Mouse (Mus musculus): ENCODE measurements around the gene Natd1.

Natd1 gene

GRCm38 (mm10) chr11:60939487-60939886 is 24.9 kb upstream of the Natd1 start:
- H3K36me3 ChIP-seq (ENCODE audit: control insufficient read depth, insufficient read depth, low read length, poor library complexity, severe bottlenecking), result peaks cover 2% of the 10 kb centered on the region
- DNase-seq (ENCODE audit: low read depth, low spot score), result no peak
- no peaks in the 10 kb centered on the region for H3K27me3 ChIP-seq (ENCODE audit: control insufficient read depth, insufficient read depth, low read length, poor library complexity, severe bottlenecking)

- Histone ChIP-seq H3K36me3 (ENCODE audit: control insufficient read depth, insufficient read depth, low read length, poor library complexity, severe bottlenecking) (no peaks in the 10 kb centered on the region; the same call in none of the 2 replicates), H3K27me3 (ENCODE audit: control insufficient read depth, insufficient read depth, low read length, poor library complexity, severe bottlenecking) (no peaks in the 10 kb centered on the region)
- no peak for DNase-seq (ENCODE audit: low read depth, low spot score)
Measured at GRCm38 (mm10) chr11:60937611-60938010, 23.1 kb upstream of the Natd1 start.

DNA sequence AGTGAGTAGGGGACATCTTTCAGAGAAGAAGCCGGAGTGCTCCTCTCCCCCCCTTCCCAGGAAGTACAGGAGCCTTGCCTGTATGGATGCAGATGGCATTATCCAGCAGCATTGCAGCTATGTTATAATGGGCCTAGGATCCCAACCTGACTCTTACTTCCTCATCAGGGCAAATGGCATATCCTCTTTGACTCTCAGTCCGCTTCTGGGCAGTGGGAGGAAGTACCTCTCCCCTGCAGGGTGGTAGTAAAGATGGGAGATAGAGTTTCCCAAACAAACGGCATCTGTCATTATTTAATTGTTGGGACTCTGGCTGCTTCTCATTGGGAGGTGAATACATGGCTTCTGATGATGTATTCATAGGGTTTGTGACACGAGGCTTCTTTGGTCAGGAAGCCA is 21.4 kb upstream of the Natd1 start:
- Histone ChIP-seq H3K36me3 (ENCODE audit: control insufficient read depth, insufficient read depth, low read length, poor library complexity, severe bottlenecking) (no peaks in the 10 kb centered on the region), H3K27me3 (ENCODE audit: control insufficient read depth, insufficient read depth, low read length, poor library complexity, severe bottlenecking) (no peaks in the 10 kb centered on the region)
- peak; percentile 23 for DNase-seq (ENCODE audit: low read depth, low spot score)

- no peaks in the 10 kb centered on the region for H3K27me3 ChIP-seq (ENCODE audit: control insufficient read depth, insufficient read depth, low read length, poor library complexity, severe bottlenecking)
- H3K36me3 ChIP-seq (ENCODE audit: control insufficient read depth, insufficient read depth, low read length, poor library complexity, severe bottlenecking), result no peaks in the 10 kb centered on the region
- peak; percentile 72 for DNase-seq (ENCODE audit: low read depth, low spot score)
Measured at GRCm38 (mm10) chr11:60935326-60935974, 20.9 kb upstream of the Natd1 start.

DNA sequence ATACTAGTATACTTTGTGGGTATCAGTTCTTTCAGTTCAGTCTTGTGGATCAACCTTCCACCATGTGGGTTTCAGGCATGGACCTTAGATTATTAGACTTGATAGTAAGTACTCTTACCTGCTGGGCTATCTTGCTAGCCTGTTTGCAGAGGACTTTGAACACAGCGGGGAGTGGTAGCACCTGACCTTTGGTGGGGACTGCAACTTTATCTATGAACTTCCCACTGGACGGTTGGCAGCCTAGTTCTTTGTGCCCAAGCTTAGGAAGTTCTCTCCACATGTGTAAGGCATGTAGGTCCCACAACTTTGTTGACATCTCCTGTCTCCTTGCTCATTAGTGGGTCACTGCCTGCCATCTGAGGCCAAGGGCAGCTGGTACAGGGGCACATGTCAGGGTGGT is 20.2 kb upstream of the Natd1 start:
- Histone ChIP-seq H3K27me3 (ENCODE audit: control insufficient read depth, insufficient read depth, low read length, poor library complexity, severe bottlenecking) (no peaks in the 10 kb centered on the region), H3K36me3 (ENCODE audit: control insufficient read depth, insufficient read depth, low read length, poor library complexity, severe bottlenecking) (no peaks in the 10 kb centered on the region)
- DNase-seq (ENCODE audit: low read depth, low spot score), result no peak

GRCm38 (mm10) chr11:60933178-60933930 is 18.8 kb upstream of the Natd1 start:
- DNase-seq (ENCODE audit: low read depth, low spot score), result no peak
- H3K27me3 ChIP-seq (ENCODE audit: control insufficient read depth, insufficient read depth, low read length, poor library complexity, severe bottlenecking), result no peaks in the 10 kb centered on the region
- H3K36me3 ChIP-seq (ENCODE audit: control insufficient read depth, insufficient read depth, low read length, poor library complexity, severe bottlenecking), result no peaks in the 10 kb centered on the region

DNA sequence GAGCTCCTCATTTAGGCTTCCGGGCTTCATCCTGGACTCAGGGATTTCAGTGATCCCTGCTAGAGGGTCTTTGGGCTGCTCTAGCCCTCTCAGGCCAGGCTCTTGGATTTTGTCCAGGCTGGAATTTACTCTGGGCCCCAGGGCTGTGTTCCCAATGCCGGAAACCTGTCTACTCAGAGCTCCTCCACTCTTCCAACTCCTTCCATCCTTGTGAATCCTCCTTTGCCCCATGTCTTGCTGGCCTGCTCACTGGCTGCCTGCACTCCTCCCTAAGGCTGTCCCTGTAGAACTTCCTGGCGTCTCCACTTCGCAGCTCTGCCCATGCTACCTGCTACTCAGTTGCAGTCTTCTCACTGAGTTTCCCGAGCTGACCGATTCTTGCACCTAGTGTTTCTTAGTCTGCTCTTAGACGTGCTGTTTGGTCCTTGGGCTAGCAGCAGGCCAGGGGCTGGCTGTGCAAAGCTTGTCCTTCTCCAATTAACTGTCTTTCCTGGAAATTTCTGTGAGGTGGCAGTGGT is 18.0 kb upstream of the Natd1 start:
- Histone ChIP-seq H3K27me3 (ENCODE audit: control insufficient read depth, insufficient read depth, low read length, poor library complexity, severe bottlenecking) (no peaks in the 10 kb centered on the region), H3K36me3 (ENCODE audit: control insufficient read depth, insufficient read depth, low read length, poor library complexity, severe bottlenecking) (no peaks in the 10 kb centered on the region)
- DNase-seq (ENCODE audit: low read depth, low spot score), result no peak

DNA sequence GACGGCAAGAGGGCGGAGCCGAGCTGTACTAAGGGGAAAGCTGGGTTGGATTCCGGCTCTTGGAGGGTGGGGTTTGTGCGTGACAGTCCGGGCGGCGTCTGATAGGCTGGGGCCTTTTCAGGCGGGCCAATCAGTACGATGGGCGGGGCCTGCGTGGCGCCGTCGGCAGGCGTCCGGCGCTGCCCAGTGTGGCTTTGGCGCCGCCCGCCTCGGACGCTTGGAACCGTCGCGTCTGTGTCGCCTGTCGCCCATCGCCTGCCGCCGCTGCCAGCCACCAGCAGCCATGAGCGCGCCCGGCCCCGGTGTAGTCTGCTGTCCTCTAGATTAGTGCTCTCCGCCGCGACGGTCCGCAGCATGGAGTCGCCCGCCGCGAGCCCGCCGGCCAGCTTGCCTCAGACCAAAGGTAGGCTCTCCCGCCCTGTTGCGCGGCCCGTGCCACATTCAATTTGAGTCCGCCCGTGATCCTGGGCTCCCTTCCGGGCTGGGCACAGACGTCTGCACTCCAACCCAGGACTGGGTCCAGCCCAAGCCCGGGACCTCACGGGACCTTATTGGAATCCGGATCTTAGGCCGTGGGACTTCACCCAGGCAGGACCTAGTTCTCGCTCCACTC is 17.4 kb upstream of the Natd1 start, which contains the start of gene Map2k3:
TSS of gene Map2k3 (plus strand) at position 165 of the 613 bp plus-strand sequence.
- peak; percentile 95 for DNase-seq (ENCODE audit: low read depth, low spot score)

GRCm38 (mm10) chr11:60931282-60931868 is 16.8 kb upstream of the Natd1 start:
- Histone ChIP-seq H3K27me3 (ENCODE audit: control insufficient read depth, insufficient read depth, low read length, poor library complexity, severe bottlenecking) (no peaks in the 10 kb centered on the region), H3K36me3 (ENCODE audit: control insufficient read depth, insufficient read depth, low read length, poor library complexity, severe bottlenecking) (no peaks in the 10 kb centered on the region)
- DNase-seq (ENCODE audit: low read depth, low spot score), result no peak

More for the DNA sequence above, 17.4 kb upstream of the Natd1 start, which contains the start of gene Map2k3:
- H3K36me3 ChIP-seq (ENCODE audit: control insufficient read depth, insufficient read depth, low read length, poor library complexity, severe bottlenecking), result no peaks in the 10 kb centered on the region
- no peaks in the 10 kb centered on the region for H3K27me3 ChIP-seq (ENCODE audit: control insufficient read depth, insufficient read depth, low read length, poor library complexity, severe bottlenecking)

GRCm38 (mm10) chr11:60930724-60931281 is 16.3 kb upstream of the Natd1 start:
- no peaks in the 10 kb centered on the region for H3K27me3 ChIP-seq (ENCODE audit: control insufficient read depth, insufficient read depth, low read length, poor library complexity, severe bottlenecking)
- H3K36me3 ChIP-seq (ENCODE audit: control insufficient read depth, insufficient read depth, low read length, poor library complexity, severe bottlenecking), result no peaks in the 10 kb centered on the region
- no peak for DNase-seq (ENCODE audit: low read depth, low spot score)

- no peaks in the 10 kb centered on the region for H3K36me3 ChIP-seq (ENCODE audit: control insufficient read depth, insufficient read depth, low read length, poor library complexity, severe bottlenecking)
- no peaks in the 10 kb centered on the region for H3K27me3 ChIP-seq (ENCODE audit: control insufficient read depth, insufficient read depth, low read length, poor library complexity, severe bottlenecking)
Measured at GRCm38 (mm10) chr11:60927264-60927663, 12.7 kb upstream of the Natd1 start.

GRCm38 (mm10) chr11:60924981-60925380 is 10.4 kb upstream of the Natd1 start:
- DNase-seq (ENCODE audit: low read depth, low spot score), result no peak
- no peaks in the 10 kb centered on the region for H3K27me3 ChIP-seq (ENCODE audit: control insufficient read depth, insufficient read depth, low read length, poor library complexity, severe bottlenecking)

More at GRCm38 (mm10) chr11:60927264-60927663, 12.7 kb upstream of the Natd1 start:
- DNase-seq (ENCODE audit: low read depth, low spot score), result peak; percentile 95

GRCm38 (mm10) chr11:60924498-60924897 is 9.9 kb upstream of the Natd1 start:
- Histone ChIP-seq H3K36me3 (ENCODE audit: control insufficient read depth, insufficient read depth, low read length, poor library complexity, severe bottlenecking) (no peaks in the 10 kb centered on the region), H3K27me3 (ENCODE audit: control insufficient read depth, insufficient read depth, low read length, poor library complexity, severe bottlenecking) (no peaks in the 10 kb centered on the region)
- no peak for DNase-seq (ENCODE audit: low read depth, low spot score)

More at GRCm38 (mm10) chr11:60924981-60925380, 10.4 kb upstream of the Natd1 start:
- H3K36me3 ChIP-seq (ENCODE audit: control insufficient read depth, insufficient read depth, low read length, poor library complexity, severe bottlenecking), result no peaks in the 10 kb centered on the region

DNA sequence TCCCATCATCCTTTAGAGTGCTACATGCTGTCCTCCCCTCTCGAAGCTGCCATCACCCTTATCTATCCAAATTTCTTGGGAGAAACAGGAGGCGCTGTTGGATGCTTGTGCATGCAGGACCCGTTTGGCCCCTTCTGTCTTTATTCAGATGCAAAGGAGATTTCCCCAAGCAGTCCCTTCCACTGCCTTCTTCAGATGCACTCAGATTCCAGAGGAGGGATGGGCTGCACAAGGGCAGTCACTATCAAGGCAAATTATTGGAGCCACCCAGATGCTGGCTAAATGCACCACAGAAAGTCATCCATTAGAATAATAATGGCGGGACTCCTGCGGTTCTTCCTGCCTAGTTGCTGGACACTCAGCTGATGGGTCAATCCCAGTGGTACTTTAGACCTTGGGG is 8.4 kb upstream of the Natd1 start:
- no peaks in the 10 kb centered on the region for H3K27me3 ChIP-seq (ENCODE audit: control insufficient read depth, insufficient read depth, low read length, poor library complexity, severe bottlenecking)
- no peaks in the 10 kb centered on the region for H3K36me3 ChIP-seq (ENCODE audit: control insufficient read depth, insufficient read depth, low read length, poor library complexity, severe bottlenecking)
- no peak for DNase-seq (ENCODE audit: low read depth, low spot score)

Data from splenic B cell, adult 2 months (primary cell).